Mouse (Mus musculus) CH12F3 (cell line): ENCODE results near the gene Gstp1.
"Not testable (repeated sequence)": the region's sequence is repeated elsewhere in the genome, so short reads cannot be mapped to it uniquely, and the experiment has no call there.

Experiments
- in situ Hi-C: fragments of 300-500 bp; cut with MboI; formaldehyde crosslinking; loops from 2 replicates; pipeline ENCODE4 v1.14.3; 2020; ENCODE audit warnings: low sequenced_read_pairs

Gene Gstp1

DNA sequence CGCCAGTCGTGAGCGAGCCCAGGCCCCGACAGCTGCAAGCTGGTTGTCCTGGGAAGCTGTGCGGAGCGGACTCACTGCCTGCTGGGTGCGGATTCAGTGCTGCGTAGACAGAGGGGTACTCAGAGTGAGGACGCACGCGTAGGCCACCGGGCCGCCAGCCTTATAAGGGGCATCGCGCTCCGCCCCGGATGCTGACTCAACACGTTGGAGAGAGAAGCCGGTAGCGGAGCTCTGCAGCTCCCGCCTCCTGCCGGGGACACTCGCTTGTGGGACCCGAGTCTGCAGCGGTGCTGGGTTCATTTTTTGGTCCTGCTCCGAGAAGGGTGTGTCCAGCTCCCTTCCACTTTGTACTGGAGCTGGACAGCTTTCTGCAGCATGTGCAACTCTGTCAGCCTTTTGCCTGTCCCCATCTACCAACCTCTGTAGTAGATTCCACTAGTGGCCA lies at the start of gene Gstp1:
TSS of gene Gstp1 (minus strand) at position 198 of the 445 bp plus-strand sequence.
- in situ Hi-C loops: no loop called here

DNA sequence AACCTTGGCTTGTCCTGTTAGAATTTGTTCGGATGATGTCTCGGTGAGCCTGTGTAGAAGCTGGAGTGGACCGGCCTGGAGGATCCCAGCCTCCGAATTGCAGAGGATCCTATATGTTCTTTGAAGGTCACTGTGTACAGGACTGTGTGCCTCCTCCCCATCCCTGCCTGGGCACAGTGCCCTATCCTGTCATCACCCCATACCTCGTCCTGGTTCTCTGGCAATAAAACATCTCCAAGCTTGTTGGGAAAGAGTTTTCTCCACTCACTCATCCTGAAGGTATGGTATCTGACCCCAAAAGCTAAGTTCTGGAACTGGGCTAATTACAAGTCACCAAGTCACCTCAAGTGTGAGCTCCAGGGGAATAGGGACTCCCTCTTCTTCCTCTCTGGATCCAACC lies 49.3 kb upstream of the Gstp1 start:
- in situ Hi-C loops: no loop called here

DNA sequence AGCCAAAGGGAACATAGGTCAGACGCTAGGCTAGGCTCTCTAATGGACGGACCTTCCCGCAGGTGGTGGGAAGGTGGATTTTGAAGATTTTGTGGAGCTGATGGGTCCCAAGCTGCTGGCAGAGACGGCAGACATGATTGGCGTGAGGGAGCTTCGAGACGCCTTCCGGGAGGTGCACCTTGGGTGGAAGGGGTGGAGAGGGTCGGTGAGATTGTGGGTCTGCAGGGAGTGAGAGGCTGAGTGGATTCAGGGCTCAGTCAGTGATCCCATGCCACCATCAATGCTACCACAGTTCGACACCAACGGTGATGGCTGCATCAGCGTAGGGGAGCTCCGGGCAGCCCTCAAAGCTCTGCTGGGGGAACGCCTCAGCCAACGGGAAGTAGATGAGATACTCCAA lies 48.4 kb upstream of the Gstp1 start:
- in situ Hi-C loops: no loop called here

DNA sequence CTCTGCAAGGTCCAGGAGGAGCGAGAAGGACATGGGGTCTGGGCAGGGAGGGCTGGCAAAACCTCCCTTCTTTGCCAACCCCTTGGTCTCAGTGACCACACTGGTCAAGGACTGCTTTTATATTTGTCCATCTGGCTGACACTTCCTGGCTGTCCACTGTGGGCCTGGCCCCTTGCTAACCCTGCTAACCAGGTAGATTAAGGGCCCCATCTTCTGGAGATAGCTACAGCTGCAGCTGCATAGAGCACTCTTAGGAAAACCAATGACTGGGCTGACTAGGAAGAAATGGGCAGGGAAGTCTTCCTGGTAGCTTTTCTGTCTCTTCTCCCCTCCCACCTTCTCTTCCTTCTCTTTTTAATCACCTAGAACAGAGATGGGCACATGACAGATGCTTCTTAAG lies 47.2 kb upstream of the Gstp1 start:
- in situ Hi-C loops: no loop called here

DNA sequence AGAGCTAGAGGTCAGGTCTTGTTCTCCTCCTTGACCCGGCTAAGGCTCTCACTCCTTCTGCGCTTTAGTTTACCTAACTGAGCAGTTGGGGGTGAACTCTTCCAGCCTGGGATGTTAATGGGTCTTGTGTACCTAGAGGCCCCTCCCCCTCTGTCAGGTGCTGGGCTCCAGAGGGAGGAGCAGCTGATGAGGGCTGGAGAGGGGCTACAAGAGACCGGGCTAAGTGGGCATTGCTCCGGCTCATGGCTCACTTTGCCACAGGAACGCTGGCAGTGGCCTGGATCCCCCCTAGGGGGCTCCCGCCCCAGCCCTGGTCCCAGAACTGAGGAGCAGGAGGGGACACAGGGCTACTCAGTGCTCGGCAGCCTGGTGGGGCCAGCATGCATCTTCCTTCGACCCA lies 46.0 kb upstream of the Gstp1 start:
- in situ Hi-C loops: no loop called here

DNA sequence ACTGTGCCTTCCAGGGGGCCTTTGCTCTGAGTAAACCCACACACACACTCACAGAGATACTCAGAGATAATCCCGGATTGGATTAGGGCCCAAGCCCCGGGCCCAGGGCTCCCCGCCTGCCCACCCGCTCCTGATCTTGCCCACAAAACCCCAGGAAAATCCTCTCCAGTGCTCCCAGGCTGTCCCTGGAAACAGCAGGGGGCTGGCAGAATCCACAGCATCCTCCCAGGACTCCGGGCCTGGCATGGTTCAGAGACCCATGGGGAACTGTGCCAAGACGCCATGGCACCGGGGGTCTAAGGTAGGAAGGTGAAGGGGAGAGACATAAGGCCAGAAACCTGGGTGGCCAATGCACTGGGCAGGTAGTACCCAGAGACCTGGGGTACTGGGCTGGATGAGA lies 45.5 kb upstream of the Gstp1 start:
- in situ Hi-C loops: no loop called here

DNA sequence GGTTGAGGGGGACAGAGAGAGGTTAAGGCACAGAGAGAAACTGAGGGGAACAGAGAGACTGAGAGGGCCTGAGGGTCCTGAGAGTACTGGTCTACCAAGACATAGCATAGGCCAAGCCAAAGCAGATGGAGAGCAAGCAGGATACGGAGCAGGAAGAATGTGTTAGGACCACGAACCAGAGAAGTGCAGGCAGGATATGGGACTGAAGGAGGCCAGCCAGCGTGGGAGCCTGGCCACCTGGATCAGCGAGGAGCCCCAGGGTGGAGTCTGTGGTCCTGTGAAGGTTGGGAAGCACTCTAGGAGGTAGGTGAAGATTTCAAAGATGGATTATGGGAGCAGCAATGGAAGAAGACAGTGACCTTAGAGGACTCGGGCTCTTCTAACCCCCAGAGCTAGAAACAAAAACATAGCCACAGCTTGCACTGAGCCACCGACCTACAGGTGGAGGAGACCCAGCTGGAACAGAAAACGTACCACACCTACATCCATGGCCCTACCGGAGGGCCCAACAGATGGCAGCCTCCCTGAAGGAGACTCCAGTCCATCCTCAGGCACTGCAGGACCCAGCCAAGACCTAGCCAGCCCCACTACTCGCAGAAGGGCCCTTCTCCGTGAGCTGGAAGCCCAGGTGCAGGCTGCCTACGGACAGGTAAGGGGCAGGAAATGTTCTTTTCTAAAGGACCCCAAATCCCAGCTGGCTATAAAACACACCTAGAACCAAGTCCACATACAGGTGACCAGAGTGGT lies 44.6 kb upstream of the Gstp1 start:
- in situ Hi-C loops: no loop called here

DNA sequence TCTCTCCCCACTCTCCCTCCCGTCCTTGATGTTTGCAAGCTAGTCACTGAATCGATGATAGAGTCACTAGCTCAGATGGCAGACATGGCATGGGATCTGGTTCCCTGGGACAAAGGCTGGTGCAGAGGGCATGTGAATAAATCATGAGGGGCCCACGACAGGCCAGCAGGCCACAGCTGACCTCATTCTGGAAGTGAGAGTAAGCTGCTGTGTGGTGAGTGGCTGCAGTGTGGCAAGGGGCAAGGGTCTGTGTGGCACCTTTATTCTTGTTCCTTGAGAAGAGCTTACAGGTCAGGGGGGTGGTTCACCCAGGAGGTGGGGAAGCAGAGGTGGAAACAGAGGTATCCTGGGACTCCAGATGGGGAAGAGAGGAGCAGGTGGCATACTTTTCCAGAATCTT lies 43.6 kb upstream of the Gstp1 start, which contains the start of gene Cabp2:
TSS of gene Cabp2 (plus strand) at position 185 of the 400 bp plus-strand sequence.
- in situ Hi-C loops: no loop called here

DNA sequence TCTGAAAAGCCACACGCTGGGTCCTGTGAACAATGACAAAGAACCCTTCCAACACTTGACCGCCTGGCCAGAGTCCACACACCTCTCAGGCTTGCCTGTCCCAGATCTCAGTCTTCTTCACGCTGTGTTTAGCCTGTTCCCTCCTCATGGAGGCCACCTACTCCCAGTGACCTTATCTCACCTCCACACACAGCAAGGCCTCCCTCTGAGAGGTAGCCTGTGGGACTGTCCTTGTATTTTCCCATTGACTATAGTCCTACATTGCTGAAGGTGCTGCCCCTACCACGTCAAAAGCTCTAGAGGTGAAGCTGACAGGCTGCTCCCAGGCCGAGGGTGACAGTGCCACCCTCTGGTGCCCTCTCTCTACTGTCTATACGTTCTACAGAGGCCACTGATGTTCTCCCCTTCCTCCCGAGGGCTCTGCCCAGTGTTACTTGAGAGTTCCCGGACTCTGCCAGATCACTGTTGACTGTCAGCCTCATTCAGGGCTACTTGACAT lies 42.8 kb upstream of the Gstp1 start:
- in situ Hi-C loops: no loop called here

DNA sequence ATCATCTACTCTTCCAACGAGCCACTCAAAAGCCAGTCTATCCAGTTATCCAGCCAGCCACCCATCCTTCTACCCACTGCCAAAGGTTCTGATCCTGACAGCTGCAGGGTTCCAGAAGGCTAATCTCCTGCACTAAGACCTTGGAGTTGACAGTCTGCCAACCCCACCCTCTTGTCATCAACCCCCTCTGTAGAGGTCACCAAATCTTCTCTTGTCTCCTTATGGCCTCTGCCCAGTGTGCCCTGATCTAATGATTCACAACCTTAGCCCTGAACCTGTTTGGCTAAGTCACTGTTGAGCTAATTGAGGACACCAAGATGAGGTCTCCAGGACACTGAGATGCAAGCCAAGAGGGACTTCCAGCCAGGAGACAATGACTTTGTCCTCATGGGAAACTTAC lies 41.8 kb upstream of the Gstp1 start:
- in situ Hi-C loops: no loop called here

DNA sequence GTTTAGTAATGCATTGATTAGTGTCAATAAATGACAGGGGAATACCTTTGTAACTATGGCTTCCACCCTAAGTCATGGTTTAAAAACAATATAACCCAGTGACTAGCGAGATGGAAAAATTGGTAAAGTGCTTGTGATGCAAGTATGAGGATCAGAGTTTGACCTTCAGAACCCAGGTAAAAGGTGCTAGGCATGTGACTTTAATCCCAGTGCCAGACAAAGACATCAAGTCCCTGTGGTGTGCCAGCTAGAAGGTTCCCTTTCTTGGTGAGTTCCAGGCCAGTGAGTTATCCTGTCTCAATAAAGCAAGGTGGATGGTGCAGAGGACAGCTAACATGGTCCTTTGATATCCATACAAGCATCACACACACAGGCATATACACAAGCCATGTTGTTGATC lies 37.7 kb upstream of the Gstp1 start:
- in situ Hi-C loops: no loop called here

DNA sequence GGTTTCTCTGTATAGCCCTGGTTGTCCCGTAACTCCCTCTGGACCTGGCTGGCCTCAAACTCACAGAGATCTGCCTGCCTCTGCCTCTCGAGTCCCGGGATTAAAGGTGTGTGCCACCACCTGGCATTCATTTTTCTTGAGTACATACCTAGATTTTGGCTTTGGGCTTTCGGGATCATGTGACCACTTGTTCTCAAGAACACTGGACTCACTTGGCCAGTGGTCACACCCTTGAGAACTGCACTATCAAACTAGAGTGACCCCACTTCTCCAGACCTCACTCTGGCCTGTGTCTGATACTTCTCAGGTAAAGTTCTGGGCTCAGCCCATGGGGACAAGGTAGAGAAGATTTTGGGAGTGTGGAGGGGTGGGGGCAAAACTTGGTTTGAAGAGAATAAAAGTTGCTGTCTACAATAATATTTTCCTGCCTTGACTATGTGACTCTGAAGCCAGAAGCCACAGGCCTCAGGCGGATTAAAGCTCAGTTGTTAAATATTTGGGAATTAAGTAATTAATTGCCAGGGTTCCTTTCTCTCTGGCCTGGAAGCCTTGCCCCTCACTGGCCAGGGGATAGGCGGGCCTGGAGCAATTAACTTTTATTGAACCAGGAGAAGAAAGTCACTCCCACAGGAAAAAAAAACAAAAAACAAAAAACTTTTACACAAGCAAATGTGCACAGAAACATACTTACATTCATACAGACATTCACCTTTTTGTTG lies 35.1 kb upstream of the Gstp1 start:
- in situ Hi-C loops: no loop called here

DNA sequence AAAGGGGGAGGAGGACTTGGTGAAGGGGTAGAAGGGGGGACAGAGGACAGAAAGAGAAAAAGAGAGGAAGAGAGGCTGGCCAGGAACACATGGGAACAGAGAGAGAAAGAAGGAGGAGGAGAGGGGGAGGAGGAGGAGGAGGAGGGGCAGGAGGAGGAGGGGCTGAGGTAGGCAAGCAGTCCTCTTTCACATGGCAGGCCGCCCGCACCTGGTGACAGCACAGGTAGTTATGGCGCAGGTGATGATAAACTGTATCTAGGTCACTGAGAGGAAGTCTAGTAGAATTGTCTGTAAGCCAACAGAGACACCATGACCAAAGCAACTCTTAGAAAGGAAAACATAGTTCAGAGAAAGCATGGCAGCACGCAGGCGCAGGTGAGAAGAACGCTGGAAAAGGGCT lies 33.6 kb upstream of the Gstp1 start:
- in situ Hi-C loops: no loop called here

DNA sequence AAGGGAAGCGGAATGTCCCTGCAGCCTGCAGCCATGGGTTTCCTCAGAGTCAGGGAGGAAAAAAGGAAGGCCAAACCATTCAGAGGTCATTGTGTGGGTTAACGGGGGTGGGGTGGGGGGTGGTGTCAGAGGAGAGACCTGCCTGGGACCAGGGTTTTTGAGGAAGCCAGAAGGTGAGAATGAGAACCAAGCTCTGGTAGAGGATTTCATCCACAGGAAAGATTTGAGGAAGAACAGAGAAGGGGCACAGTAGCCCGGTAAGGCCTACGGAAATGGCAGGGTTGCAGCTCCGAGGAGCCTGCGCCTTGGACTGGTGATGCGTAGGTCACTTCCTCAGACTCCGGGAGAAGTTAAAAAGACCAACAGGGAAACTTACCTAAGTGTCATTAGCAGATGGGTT lies 33.0 kb upstream of the Gstp1 start:
- in situ Hi-C loops: no loop called here

DNA sequence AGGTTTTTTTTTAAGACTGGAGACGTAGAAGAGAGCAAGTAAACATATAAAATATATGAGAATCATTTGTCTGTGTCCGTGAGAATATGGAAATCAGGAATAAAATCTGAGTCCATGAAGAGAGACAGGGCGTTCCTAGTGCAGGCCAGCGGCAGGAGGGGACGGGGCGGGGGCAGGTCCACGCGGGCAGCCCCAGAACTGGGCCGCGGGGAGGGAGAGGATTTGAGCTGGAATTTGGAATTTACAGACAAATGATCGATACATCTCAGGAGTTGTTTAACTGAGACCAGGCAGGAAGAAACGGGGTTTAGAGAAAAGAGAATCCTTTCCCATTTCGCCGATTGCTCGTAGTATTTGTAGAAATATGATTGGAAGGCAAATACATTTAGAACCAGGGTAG lies 32.5 kb upstream of the Gstp1 start:
- in situ Hi-C loops: no loop called here

DNA sequence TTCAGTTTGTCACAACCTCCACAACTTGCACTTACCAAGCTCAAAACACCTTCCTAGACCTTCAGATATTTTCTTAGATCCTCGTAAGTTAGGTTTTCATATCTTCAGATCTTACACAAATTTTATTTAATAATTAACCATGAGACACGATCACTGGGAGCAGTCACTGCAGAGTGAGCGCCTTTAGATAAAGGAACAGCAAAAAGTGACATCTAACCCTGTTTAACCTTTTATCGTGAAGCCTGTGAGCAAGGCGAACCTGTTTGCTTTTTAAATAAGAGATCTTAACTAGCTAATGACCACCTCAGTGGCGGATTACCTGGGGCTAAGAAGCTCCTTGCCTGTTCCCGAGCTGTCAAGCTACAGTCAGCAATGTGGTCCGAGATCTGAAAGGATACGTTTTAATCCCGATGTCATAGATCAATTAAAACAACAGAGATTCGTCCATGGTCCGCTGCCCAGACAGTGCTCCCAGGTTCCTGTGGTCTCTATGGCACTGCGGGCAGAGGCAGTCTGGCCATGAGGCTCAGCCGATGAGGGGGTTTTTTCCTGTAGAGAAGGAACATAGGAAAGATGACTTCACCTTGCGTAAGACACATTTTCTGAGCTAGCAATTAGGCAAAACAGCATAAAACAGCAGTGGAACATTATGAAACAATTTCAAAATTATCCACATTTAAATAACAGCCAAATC lies 31.1 kb upstream of the Gstp1 start:
- in situ Hi-C loops: no loop called here

DNA sequence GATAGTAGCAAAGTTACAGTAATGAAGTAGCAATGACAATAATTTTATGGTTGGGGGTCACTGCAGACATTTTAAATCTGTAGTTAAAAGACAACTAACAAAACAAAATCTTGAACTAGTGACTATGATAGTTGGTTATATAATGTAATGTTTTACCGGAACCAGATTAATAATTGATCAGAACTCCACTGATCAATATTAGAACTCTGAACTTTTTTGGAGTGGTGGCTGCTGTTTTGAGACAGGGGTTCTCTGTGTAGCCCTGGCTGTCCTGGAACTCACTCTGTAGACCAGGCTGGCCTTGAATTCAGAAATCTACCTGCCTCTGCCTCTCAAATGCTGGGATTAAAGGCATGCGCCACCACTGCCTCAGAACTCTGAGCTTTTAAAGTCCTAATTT lies 30.5 kb upstream of the Gstp1 start:
- in situ Hi-C loops: not testable (repeated sequence)

DNA sequence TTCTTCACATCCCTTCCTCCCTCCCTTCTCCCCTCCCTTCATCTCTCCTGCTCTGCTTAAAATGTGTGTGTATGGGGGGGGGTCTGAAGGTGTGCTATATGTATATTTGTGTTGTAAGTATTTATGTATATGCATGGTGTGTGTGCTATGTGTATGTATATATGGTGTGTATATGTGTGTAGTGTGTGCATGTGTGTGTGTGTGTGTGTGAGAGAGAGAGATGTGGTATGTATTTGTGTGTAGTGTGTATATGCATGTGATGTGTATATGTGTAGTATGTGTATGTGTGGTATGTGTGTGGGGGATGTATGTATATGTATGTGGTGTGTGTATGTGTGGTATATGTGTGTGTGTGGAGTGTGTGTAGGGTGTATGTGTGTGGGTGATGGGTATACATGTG lies 29.1 kb upstream of the Gstp1 start:
- in situ Hi-C loops: no loop called here

DNA sequence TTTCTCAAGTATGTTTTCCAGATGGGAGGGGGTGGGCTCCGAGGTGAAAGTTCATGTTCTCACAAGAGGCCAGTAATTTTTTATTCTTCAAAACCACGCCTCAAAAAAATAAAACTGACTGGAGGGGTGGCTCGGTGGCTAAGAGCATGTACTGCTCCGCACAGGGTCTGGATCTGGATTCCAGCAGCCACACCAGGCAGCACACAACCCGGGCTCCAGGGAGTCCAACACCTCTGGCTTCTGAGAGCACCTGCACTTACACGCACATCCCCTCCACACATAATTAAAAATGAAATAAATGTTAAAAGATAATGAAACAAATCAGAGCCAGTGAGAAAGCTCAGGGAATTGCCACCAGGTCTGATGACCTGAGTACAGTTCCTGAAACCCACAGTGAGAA lies 28.5 kb upstream of the Gstp1 start:
- in situ Hi-C loops: no loop called here

DNA sequence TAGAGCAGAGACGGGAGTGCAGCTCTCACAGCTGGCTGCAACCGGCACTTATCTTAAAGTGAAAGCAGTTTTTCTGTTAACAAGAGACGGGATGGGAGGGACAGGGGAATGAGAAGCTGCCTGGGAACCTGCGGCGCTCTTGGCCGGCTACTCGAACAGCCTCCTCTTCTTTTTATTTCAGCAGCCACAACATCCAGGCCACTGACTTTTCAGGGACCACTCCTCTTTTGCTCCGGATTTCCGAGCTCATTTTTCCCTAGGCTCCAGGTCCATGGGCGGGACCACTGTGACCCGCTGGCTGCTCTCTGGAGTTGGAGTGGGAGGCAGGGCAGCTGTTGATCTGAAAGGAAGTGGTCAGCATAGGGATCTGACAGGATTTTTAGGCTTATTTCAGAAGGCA lies 26.7 kb upstream of the Gstp1 start:
- in situ Hi-C loops: not testable (repeated sequence)

DNA sequence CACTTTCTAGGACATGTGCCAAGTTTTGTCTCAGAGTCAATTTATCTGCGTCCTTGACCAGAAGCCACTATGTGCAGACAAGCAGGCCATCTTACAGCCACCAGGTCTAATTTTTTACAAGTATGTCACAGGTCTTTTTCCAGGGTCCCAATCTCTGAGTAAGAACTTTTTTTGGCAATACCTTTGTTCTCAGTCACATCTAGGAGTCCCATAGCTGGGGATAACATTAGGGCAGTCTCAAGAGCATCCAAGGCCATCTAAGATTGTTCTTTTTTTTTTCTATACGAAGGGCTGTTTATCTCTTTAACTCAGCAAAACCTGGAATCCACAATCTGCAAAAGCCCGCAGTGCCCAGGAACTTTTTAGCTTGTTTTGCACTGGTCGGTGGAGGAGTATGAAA lies 25.6 kb upstream of the Gstp1 start:
- in situ Hi-C loops: not testable (repeated sequence)
